Mouse (Mus musculus) neutrophil, adult 5-6 weeks (primary cell): ENCODE results near the gene Olfr823. TPM values are rescaled to one million over a fixed set of nuclear protein-coding genes. Genes with fewer than 3 reads are reported as not detected.
"Not testable (repeated sequence)": the region's sequence is repeated elsewhere in the genome, so short reads cannot be mapped to it uniquely, and the experiment has no call there.

ENCODE experiments used
- ATAC-seq: fragments of 151-379, 151-347 bp; 2 replicates; pipeline ENCODE4 v1.8.0; 2017; ENCODE audit warnings: mild to moderate bottlenecking, moderate TSS enrichment; ENCODE audit not compliant: insufficient number of reproducible peaks, poor library complexity, low FRiP score, severe bottlenecking; ENCODE audit errors: extremely low read depth
- total RNA-seq: library from RNA; stranded (forward); fragments of 200-1000 nt; gene quantifications from 2 replicates; pipeline ENCODE4 v1.2.3, GENCODE M21; 2017

The Olfr823 gene
- not detected in 2 replicates for total RNA-seq

GRCm38 (mm10) chr10:130115283-130115682 is at the start of gene Olfr823:
Gene Olfr823 (minus strand): TSS chr10:130115383.
- ATAC-seq = not testable (repeated sequence)

DNA sequence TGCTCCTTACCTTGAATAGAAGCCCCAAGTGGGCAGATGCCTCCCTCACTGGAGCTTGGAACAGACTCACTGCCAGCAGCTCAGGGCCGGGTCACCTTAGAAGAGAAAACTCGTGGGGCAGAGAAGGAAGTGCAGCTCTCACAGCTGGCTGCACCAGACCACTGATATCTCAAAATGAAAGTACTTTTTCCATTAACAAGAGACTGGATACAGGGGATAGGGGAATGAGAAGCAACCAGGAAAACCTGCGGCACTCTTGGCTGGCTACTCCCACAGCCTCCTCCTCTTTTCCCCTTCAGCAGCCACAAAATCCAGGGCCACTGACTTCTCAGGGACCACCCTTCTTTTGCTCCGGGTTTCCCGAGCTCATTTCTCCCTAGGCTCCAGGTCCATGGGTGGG is 28.9 kb upstream of the Olfr823 start:
- ATAC-seq = no peak

DNA sequence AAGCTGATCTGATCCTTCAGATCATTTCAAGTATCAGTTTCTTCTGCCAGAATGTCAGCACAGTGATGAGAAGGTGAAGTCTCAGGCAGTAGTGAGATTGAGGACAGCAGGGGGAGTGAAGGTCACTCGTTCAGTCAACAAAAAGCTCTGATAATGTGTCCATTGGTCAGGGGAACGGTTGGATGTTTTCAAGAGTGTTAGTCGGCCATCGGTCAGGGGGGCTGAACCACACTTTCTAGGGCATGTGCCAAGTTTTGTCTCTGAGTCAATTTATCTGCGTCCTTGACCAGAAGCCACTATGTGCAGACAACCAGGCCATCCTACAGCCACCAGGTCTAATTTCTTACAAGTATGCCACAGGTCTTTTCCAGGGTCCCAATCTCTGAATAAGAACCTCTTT is 27.3 kb upstream of the Olfr823 start:
- not testable (repeated sequence) for ATAC-seq

GRCm38 (mm10) chr10:130134811-130135210 is 19.6 kb upstream of the Olfr823 start:
- no peak for ATAC-seq

DNA sequence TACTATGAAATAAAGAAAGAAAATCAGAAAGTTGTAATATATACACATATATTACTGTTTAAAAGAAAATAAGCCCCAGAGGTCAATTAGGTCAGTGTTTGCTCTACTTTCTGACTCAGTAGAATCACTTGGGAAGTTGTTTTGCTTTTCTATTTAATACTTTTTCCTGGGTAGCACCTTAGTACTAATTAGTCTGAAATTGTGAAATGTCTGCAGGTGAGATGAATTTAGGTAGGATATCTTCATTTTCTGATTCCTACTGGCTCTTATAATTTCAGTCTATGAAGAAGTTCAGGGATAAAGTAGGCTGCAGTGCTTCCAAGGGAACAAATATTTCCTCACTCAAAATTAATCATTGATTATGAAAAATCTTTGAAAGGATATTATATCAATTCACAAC is 14.7 kb upstream of the Olfr823 start, which contains the start of gene Olfr824:
Gene Olfr824, minus strand, starts transcription at position 101 of the 400 bp plus-strand sequence.
- not testable (repeated sequence) for ATAC-seq

DNA sequence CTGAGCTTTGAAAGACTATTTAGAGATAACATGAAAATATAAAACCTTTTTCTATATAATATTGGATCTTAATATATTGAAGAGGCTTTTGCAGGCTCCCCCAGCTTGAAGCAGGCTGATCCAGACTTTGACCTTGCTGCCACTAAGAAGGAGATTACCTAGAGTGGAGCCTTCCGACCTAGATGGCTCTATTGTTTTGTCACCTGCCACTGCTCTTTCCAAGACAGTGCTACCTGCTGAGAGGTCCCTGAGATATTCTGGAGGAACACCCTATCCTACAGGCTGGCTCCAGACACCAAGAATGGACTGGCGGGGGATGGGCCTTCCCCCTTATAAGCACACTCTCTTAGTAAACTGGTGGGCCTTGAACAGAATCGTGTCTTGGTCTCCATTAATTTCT is 862 bp upstream of the Olfr823 start:
- not testable (repeated sequence) for ATAC-seq

DNA sequence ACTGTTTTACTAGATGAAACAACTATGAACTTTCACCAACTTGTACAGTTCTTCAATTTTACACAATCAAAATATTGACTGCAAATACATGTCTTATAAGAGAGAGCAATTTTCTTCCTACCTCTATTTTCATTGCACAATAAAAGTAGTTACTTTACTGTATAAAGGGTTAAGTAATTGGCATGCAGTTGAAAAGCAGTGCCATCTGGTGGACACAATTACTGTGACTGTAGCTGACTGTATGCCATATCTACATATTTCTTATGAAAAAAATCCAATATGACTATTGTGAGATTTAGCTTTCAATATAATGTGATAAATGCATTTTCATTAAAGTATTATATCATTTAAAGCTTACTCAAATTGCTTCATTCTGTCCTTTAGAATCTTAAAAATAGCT is 19.1 kb downstream of the Olfr823 start:
- no peak for ATAC-seq

DNA sequence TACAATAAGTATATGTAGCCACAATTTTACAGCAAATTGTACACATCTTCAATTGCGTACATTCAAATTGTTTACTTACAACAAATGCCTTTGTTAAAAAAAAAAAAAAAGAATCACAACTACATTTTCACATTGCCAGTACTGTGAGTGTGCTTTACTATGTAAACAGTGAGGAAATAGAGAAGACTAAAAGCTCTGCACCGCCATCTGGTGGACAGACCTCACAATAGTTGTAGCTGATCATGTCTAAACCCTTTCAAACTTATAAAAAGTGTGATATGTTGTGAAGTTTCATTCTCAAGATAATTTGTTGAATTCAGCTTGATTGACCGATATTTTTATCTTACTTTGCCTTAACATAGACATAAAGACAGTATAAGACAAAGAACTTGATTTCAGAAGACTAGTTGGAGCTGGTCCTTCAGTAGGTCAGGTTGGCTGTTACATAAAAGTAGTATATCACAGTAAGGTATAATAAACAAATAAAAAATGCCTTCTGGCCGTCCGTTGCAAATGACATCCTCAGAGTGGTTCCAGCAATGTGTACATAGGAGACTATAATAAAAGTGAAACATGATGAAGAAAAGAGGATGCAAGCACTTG is 22.2 kb downstream of the Olfr823 start:
- ATAC-seq = no peak

- no peak for ATAC-seq
Measured at GRCm38 (mm10) chr10:130070910-130071309, 44.3 kb downstream of the Olfr823 start, which contains the start of gene Olfr822. Gene Olfr822 (plus strand): TSS chr10:130071210.

Other genes with a start within 250 kb of the Olfr823 start
- gene Olfr814, start 235.5 kb downstream of the Olfr823 start, total RNA-seq = 0.61 TPM in 1 of 2 replicates, not detected in the other
- gene Olfr815, start 209.5 kb downstream of the Olfr823 start, total RNA-seq = 1.2 TPM in 1 of 2 replicates, not detected in the other
- 0.12 TPM in 1 of 2 replicates, not detected in the other for gene Olfr816, start 199.8 kb downstream of the Olfr823 start, total RNA-seq
- gene Olfr818, start 166.3 kb downstream of the Olfr823 start, total RNA-seq = not detected in 2 replicates
- not detected in 2 replicates for gene Olfr819, start 148.1 kb downstream of the Olfr823 start, total RNA-seq
- not detected in 2 replicates for gene Olfr247, start 139.2 kb downstream of the Olfr823 start, total RNA-seq
- not detected in 2 replicates for gene Gm10310, start 130.3 kb downstream of the Olfr823 start, total RNA-seq
- gene Olfr820, start 102.8 kb downstream of the Olfr823 start, total RNA-seq = 0.35 TPM in 1 of 2 replicates, not detected in the other
- not detected in 2 replicates for gene Olfr821, start 85.0 kb downstream of the Olfr823 start, total RNA-seq
- gene Olfr822, start 44.2 kb downstream of the Olfr823 start, total RNA-seq = not detected in 2 replicates
- not detected in 2 replicates for gene Olfr824, start 14.6 kb upstream of the Olfr823 start, total RNA-seq
- gene Olfr825, start 51.4 kb upstream of the Olfr823 start, total RNA-seq = not detected in 2 replicates
- not detected in 2 replicates for gene Olfr826, start 68.8 kb upstream of the Olfr823 start, total RNA-seq
- 0.12 TPM in 1 of 2 replicates, not detected in the other for gene Olfr827, start 99.0 kb upstream of the Olfr823 start, total RNA-seq
- gene Neurod4, start 164.9 kb upstream of the Olfr823 start, total RNA-seq = 0.61 and 1.0 TPM in 2 replicates
- gene Tespa1, start 207.5 kb upstream of the Olfr823 start, total RNA-seq = 70.0 and 70.5 TPM in 2 replicates